Mouse (Mus musculus): ENCODE data around the gene Snx10.

Snx10 gene

DNA sequence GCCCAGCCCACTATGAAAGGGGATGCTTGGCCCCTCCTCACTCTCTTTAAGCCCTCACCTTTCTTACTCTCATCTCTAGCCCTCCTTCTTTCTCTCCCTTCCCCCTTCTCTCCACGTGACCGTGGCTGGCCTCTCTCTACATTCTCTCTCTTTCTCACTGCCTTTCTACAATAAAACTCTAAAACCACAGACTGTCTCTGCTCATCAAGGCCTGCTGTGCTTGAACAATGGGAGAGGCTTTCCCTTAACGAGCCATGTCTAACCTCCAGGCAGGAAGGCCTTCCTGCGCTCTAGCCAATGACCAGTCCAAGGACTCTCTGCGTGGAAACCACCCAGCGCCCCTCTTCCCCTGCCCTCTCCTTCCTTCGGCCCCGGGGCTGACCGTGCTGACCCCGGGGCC lies 11.9 kb downstream of the Snx10 start:
- no peak for DNase-seq

DNA sequence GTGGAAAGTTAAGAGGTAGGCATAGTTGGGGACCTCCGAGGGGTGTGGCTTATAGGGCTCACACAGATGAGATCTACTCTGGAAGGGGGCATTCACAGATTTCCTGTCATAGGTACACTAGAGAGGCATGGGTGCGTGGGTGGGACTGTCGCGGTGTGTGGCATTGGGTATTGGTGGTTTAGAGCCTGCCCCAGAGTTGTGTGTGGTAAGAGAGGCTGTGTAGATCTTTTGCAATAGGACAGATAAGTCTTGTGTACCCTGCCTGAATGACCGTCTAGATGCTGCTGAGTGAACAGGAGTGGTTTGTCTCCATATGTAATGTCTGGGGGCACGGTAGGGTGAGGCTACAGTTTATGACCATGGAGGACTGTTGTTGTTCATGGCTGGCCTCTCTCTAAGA lies 16.8 kb downstream of the Snx10 start:
- no peak for DNase-seq

DNA sequence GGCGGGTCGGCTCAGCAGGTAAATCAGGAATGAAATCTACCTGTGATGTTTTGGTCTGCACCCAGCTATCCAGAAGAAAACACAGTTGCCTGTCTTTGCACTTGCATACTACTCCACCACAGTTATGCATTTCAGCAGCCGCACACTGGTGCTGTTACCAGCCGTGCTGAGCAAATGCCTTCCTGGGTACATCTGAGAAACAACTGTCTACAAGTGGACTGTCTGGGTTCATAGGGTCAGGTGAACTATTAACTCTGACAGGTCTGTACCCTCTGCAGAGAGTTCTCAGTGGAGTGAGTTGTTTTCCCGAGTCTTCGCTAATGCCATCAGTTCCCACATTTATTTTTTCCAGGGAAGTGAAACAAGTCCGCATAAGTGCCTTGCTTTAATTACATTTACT lies 17.7 kb downstream of the Snx10 start:
- DNase-seq = no peak

DNA sequence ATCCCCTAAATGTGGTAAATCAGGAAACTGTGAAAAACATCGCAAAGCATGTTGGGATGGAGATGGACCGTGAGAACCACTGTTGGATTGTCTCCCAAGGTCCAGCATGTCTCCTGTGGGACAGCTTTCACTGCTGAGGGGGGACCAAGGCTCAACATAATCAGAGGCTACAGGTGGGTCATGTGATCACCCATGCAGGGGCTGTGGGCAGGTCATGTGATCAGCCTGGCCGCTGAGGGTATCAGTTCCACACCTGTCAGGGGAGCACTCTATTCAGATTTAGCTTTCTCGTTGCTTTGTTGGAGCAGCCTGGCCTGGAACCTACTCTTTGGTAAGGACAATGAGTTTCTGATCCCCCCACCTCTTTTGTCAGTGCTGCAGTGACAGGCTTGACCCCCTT lies 18.4 kb downstream of the Snx10 start:
- no peak for DNase-seq

DNA sequence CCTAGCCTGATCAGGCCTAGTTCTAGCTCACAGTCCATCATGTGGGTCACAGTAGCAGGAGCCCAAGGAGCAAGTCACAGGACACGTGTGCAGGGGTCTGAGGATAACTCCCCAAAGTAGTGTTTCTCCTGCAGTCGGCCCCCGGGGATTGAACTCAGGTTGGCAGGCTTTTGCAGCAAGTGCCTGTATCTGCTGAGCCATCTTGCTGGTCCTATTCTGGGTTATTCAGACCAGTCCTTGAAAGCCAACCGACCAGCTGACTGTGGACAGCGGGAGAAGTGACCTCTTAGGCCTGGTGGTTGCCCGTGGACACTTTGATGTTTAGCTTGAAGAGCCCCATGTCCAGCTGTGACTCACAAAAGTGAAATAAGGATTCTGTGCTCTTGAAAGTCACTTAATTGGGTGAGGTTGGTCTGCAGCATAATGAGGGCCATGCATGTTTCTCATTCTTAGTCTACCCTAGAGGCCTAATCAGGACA lies 20.0 kb downstream of the Snx10 start:
- no peak for DNase-seq

DNA sequence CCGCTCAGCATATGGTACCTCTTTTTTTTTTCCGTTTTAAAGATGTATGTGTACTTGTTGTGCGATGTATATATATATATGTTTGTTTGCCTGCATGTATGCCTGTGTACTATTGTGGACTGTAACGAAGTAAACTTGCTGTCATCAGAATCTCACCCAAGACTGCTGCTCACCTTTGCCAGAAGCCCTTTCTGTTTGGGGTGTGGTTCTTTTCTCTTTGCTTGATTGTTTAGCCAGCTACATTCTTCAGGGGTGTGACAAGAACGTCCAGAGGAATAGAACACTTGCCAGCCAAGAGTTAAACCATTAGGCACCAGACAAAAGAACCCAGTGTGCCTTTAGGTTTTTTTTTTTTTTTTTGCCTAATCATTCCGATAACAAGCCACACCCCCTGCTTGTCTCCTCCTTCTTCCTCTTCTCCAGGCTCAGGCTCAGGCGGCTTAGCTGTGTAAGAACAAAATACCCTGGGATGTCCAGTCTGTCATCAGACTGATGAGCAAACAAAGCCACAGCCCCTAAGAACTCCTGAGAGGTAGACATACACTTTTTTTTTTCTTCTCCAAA lies 20.5 kb downstream of the Snx10 start:
- DNase-seq = no peak

DNA sequence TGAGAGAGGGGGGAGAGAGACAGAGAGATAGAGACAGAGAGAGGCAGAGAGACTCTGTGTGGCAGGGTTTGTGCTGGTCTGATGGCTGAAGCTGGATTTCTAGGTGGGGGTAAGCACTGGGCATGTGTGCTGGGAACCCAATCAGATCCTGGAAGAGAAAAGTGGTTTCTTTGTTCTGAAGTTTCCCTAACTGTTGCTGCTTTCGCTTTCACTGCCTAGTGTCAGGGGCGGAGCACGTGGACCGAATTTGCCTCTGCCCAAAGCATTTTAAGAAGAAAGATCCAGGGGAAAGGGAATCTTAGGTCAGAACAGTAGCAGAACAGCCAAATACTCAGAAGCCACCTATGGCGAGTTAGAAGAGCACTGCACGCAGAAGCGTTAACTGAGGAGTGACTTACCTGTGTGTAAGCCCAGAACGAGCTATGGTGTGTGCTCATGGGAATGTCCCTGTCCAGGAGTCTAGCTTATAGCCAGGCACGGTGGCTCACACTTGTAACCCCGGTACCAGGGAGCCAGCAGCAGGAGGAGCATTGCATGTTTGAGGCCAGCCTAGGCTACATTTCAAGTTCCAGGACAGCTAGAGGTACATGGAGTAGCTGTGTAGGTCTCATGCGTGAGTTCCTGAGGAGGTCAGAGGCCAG lies 21.6 kb downstream of the Snx10 start:
- peak in 1 of 2 experiments; percentile 30 for DNase-seq

DNA sequence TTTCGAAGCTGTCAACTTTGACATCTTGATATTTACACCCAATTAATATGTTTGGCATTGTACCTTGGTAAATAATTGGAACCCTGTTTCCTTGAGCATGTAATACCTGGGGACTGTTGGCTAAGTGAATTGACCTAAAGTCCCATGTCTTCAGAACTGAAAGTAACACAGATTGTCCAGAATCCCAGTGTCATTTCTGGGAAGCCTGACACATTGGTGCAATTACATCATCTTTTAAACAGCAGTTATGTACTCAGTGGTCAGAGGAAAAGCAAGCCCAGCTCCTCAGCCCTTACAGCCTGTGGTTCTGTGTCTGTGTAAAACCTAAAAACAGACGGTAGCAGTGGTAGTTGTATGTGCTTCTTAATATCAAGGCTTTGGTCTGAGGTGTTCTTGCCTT lies 22.4 kb downstream of the Snx10 start:
- no peak for DNase-seq

DNA sequence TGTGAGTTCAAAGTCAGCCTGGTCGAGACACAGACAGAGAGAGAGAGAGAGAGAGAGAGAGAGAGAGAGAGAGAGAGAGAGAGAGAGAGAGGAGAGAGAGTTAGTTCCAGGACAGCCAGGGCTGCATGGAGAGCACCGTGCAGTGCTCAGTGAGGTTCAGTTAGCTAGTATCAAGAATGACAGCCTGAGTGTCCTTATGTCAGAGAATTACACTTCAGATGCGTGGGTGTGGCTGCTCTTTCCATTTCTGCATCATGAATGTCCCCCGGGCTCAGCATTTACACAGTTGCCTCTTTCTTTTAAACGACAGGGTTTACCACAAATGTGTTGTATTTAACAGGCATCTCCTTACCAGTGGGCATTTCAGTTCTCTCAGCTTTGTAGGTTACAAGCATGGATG lies 25.1 kb downstream of the Snx10 start:
- no peak for DNase-seq

DNA sequence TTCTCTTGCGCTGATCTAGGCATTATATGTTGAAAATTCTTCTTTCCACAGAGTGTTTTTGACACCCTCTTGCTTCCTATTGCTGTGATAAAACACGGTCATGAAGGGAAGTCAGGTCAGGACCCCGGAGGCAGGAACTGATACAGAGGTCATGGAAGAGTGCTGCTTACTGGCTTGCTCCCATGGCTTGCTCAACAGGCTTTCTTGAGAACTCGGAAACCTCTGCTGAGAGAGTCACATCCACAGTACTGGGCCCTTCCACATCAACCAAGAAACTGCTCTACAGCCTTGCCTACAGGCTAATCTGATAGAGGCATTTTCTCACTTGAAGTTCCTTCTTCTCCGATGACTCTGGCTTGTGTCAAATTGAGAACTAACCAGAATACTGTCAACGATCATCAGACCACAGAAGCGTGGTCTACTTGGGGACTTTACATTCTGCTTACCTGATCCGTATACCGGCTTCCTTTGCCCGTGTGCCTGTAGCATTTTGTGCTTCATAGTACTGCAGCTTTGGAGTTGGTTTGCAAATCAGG lies 27.6 kb downstream of the Snx10 start:
- no peak for DNase-seq

DNA sequence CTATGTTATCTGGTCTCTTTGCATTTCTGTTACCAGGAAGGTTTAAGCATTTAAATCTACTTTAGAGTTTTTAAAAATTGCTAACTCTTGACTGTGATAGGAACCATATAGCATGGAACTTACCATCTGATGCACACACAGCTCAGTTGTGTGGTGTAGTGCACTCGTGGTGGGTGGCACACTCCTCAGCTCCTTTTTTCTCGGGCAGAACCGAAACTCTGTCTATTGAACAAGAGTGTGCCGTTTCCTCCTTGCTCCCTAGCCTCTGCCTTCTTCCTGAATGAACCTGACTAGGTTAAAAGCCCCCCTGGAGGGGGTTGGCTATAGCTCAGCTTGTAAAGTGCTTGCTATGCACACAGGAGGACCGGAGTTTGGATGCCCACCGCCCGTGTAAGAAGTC lies 32.9 kb downstream of the Snx10 start:
- DNase-seq = no peak

DNA sequence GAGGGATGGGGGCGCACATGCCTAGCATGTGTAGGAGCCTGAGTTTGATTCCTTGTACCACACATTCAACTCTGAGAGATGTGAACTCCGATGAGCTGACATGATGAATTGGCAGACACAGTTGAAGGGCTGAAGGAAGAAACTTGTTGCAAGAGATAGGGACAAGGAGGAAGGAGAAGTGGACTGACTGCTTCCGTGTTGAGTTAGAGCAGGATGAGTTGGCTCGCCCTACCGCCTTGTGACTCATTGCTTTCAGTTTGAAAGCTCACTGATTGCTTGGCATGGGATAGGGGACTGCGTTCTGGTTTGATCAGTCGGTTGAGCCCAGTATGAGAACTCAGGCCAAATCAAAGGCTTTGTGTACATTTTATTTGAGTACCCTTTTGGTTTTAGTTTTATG lies 34.6 kb downstream of the Snx10 start:
- DNase-seq = no peak

DNA sequence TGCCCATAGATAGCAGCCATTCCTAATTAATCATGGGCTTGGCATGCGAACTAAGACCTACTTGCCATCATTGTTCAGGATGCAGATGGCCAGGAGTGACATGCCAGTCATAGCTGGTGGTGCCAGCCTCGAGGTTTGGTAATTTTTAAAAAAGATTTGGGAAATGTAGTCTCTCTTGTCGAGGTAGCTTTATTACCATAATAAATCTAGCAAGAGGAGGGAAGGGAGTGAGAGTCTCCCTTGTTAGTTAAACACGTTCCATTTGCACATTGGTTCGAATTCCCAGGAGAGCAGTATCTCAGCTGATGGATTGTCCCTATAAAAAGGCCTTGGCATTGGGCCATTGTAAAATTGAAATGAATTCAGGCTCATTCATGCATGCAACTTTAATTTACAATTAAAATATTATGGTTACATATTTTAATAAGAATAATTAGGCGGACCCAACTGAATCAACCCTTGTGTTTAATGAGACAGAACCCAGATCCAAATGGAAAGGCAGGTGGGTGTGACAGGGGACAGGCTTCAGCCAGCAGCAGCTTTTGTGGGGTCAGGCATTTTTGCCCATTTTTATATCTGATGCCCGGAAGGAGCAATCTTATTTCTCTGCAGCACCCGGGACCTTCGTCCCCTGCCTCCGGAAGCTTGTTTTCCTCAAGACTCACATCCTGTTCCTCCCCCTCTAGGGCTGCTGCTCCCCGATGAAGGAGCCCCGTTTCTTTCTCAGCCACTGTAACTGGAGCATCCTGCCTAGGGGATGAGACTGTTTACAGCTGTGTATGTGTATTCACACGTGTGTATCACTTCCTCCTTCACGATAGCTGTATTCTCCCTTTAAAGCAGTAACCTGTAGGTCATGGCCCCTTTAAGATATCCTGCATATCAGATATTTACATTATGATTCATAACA lies 43.3 kb downstream of the Snx10 start:
- no peak for DNase-seq

DNA sequence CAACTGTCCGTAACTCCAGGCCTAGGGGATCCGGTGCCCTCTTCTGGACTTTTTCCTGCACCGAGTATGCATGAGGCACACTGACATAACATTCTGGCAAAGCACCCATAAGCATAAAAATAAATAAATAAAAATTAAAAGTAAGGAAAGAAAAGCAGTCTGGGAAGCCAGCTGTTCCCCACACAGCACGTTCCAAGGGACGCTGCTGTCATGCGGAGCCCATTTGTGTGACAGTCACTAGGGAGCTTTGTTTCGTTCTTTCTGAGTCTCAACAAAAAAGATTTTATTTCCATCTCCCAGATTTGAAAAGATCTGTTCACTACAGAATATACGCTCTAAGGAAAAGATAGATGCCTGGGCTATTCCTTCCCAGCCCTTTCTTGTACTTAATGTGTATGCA lies 45.4 kb downstream of the Snx10 start:
- no peak for DNase-seq

DNA sequence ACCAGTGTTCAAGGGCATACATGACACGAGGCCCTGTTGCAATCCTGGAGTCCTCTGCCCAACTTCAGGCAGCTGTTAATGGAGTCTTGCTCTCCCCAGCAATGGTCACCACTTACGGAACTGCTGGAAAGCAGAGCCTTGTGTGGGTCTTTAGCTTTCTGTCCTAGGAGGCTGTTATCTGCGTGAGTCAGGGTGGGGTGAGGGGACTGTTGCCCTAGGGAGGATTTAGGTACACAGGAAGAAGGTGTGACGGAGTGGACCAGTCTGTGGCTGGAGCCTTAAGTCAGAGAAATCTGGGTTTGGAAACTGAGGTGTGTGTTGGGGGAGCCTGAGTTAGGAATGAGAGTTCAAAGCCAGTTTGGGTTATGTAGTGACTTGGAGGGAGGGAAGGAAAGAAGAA lies 49.4 kb downstream of the Snx10 start:
- DNase-seq = no peak

DNA sequence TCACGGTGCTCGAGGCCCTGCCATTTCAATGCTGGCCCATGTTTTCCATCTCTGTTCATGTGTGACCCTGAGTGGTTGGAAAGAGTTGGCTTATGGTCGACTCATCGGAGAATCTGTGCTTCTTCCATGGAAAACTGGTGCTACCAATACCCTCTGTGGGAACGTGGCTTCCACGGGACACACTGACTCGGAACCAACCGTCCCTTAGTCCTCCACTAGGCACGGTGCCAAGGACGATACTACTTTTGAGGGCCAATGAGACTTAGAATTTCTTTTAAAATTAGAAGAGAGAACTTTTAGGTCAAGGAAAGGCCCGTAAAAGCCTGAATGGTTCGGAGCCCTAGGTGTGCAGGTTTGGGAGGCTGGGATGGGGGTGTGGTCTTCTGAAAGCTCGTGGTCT lies 50.4 kb downstream of the Snx10 start:
- no peak for DNase-seq

DNA sequence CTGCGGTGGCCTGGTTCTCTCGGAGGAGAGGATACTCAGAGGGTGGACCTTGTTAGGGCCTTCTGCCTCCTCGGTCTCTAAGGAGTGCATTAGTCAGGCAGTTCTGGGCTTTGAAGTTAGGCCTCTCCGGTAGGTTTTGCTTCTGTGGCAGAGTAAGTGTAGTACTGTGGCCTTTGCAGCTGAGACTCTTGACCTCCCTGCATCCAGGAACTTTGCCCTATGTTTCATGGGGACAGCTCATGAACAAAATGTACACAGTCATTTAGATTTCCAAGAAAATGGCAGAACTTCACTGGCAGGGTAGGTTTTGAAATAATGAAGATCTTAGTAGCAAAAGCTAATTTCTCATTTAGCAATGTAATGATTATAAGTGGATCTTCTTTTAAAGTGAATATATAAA lies 54.7 kb downstream of the Snx10 start:
- DNase-seq = no peak

DNA sequence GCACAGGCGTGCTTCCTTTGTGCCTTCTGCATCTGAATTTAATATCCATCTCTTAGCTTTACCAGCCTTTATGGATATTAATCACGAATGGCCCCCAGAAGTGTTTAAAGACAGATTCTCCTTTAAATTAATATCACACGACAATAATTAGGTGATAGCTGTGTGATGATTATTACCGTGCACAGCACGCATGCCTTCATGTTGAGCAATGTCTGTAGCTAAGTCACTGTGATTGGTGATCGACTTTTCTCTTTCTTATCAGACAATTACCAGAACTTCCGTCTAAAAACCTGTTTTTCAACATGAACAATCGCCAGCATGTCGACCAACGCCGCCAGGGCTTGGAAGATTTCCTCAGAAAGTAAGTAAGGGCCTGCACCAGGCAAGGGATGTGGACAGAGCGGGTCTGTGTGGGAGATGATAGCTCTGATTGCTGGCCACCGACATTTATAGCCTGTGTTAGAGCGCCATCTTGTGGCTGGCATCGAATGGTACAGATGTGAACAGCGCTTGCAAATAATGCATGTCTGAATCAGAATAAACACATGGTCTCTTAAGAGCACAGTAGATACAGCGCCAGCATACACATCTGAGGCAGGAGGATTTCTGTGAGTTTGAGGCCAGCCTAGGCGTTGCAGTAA lies 56.5 kb downstream of the Snx10 start:
- peak; percentile 34 to 42 for DNase-seq

DNA sequence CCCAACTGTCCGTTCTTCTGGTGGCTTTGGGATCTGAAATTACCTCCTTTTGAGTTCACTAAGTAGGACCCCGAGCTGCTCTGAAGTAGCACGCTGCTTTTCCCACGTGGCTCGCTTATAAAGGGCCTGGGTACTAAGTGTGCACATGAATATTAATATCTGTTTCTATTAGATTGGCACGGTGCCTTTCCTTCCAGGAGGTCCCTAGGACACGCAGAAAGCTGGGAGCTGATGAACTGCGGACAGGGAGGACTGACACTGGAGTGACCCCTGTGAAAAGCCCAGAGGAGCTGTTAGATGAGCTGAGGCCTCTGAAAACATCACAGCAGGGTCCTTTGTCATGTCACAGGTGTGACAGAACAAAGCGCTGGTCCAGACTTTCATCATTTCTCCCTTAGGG lies 57.7 kb downstream of the Snx10 start:
- no peak for DNase-seq

DNA sequence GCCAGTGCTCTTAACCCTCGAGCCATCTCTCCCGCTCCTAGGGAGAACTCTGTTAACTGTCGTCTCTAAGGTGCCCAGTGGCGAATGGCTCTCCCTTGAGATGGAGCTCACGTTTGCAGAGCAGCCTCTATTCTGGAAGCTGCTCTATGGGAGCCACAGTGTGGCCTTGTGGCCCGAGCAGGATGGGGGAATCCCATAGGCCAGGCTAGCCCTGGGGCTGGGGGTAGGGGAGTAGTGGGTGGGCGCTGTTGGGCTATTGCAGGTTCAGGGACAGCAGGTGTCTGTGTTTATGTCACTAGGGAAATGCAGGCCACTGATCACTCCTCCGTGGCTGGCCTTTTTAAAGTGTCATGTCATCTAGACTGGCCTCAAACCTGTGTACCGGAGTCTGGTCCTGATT lies 58.4 kb downstream of the Snx10 start:
- no peak for DNase-seq

DNA sequence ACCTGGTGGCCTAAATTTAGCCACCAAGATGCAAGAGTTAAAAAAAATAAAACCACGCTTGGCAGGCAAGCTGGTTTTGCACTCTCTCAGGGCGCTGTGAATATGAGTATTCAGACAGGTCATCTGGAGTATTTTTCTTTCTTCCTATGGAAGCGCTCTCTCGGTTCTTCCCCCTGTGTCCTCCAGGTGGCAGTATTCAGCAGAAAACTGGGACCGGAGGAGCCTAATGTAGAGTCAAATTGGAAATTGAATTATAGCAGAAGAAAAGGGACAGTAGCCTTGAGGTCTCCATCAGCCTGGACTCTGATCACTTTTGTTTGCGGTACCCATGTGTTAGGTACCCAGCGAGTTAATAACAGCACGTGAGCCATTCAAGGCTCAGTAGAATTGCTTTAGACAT lies 62.3 kb downstream of the Snx10 start:
- DNase-seq = peak in 1 of 2 experiments; percentile 24

DNA sequence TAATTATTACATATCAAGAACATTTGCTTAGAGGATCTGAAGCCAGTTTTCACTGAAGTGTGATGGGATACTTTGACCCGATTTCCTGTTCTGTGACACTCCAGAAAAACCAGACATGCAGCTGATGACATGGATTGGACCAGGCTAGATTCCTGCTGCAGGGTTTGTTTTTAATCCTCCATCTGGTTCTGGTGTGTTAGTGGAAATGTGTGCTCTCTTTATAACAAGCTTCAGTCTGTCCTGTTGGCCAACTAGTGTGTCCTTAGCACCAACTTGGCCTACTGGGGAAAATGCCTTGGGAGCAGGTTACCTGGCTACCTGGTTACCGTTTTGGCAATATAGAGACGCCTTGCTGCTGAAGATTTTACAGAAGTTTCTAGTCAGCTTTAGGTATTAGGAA lies 63.6 kb downstream of the Snx10 start:
- DNase-seq = no peak

DNA sequence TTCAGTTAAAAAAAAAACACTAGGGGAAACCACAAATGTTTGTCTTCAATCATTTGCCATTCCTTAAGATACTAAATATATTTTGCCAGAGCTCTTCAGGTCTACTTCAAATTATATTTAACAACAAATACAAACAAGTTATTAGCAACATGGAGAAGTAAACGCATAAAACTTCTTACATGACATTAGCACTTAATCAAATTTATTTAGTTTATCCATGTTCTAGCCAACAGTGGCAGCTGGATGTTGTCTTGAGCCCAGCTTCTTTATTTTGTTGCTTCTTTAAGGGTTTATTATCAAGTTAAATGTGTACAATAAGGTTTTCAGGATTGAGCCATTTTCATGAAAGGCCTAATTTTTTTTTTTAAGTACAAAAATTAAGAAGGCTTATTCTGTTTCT lies 67.6 kb downstream of the Snx10 start:
- DNase-seq = no peak

Measured in thymus, adult 18-20 months (tissue).